Mouse (Mus musculus): Measurements from ENCODE around the gene Cd86.

- TF ChIP-seq GATA1 (IDR thresholded peaks at IDR 0.05; ENCODE audit: borderline replicate concordance, low read length) (no peak), FLI1 (IDR thresholded peaks at IDR 0.05; ENCODE audit: low read length) (no peak)
Measured at GRCm38 (mm10) chr16:36675902-36676301, 10.0 kb upstream of the Cd86 start.
